Mouse (Mus musculus): ENCODE data around the gene Mgrn1. TPM values are rescaled to one million over a fixed set of nuclear protein-coding genes. Genes with fewer than 3 reads are reported as not detected.

The Mgrn1 gene
- polyA plus RNA-seq, 1 experiment from 2014 or later, result 57.8 TPM

- no peak overlapping the region for H3K4me2 ChIP-seq (replicated peaks; ENCODE audit: low read depth)
- no peak for TF ChIP-seq CTCF (IDR thresholded peaks at IDR 0.05; ENCODE audit: low read depth)
- WGBS, result 85% methylated on average over 10 of the region's 10 CpGs
- peaks cover 2% of the 10 kb centered on the region for H3K4me1 ChIP-seq (replicated peaks; ENCODE audit: control insufficient read depth, insufficient read depth, low read length)
- no peak overlapping the region for H3K4me3 ChIP-seq (ENCODE audit: low read depth, low read length)
- H3K9ac ChIP-seq (ENCODE audit: low read depth, low read length), result no peak overlapping the region
- no peak overlapping the region for H3K27ac ChIP-seq (ENCODE audit: low read depth, low read length)
- peaks cover 69% of the 10 kb centered on the region for H3K36me3 ChIP-seq (ENCODE audit: control insufficient read depth, insufficient read depth)
- ATAC-seq, result no peak
- H3K9me3 ChIP-seq (ENCODE audit: control insufficient read depth), result no peaks in the 10 kb centered on the region
- no peaks in the 10 kb centered on the region for H3K27me3 ChIP-seq (replicated peaks; ENCODE audit: control insufficient read depth, insufficient read depth, low read length)
Observed at GRCm38 (mm10) chr16:4935931-4936703, 50.1 kb downstream of the Mgrn1 start.

DNA sequence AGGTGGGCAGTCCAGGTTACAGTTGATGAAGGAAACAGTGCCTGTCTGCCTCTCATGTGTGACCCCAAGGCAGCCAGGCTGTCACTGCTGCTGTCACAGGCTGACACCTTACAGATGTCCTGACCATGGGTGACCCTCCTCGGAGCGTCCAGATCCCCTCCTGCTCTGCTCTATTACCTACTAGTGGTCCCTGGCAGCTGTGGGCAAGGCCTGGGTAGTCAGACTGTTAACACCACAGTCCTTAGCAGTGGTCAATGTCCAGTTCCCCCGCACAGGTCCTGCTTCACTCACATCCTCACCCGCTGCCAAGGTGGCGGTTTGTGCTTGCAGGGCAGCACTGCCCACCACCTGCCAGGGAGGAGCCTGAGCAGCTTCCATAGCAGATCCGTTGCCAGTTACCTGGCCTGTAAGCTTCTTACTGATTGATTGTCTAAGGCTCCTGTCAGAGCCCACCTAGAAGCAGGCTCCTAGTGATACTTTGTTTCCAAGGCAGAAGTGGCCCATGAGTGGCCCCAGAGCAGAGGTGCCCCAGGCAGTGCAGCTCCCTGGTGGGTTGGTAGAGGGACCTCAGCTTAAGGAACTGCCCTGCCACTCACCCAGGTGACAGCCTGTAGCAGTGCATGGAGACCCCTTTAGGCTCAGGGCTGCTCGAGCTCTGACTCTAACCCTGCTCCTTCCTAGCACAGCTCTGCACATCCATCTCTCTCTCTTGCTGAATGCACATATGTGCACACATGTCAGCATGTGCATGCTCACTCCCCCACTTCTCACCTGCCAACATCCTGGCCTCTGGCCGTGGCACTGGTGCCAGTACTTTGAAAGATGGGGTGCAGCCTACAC lies 51.5 kb downstream of the Mgrn1 start:
- Histone ChIP-seq H3K9me3 (ENCODE audit: control insufficient read depth) (no peaks in the 10 kb centered on the region), H3K4me1 (replicated peaks; ENCODE audit: control insufficient read depth, insufficient read depth, low read length) (peaks cover 2% of the 10 kb centered on the region), H3K27me3 (replicated peaks; ENCODE audit: control insufficient read depth, insufficient read depth, low read length) (no peaks in the 10 kb centered on the region), H3K4me3 (ENCODE audit: low read depth, low read length) (no peak overlapping the region), H3K9ac (ENCODE audit: low read depth, low read length) (no peak overlapping the region), H3K27ac (ENCODE audit: low read depth, low read length) (no peak overlapping the region), H3K4me2 (replicated peaks; ENCODE audit: low read depth) (no peak overlapping the region), H3K36me3 (ENCODE audit: control insufficient read depth, insufficient read depth) (peaks cover 70% of the 10 kb centered on the region)
- no peak for ATAC-seq
- 88% methylated on average over 8 of the region's 8 CpGs for WGBS
- no peak for TF ChIP-seq CTCF (IDR thresholded peaks at IDR 0.05; ENCODE audit: low read depth)

- TF ChIP-seq CTCF (IDR thresholded peaks at IDR 0.05; ENCODE audit: low read depth), result 0 out of 2 replicates have a peak, but pooled peaks have one; percentile 3
- no peaks in the 10 kb centered on the region for H3K9me3 ChIP-seq (ENCODE audit: control insufficient read depth)
- H3K4me1 ChIP-seq (replicated peaks; ENCODE audit: control insufficient read depth, insufficient read depth, low read length), result no peaks in the 10 kb centered on the region; the same call in none of the 2 replicates
- H3K4me2 ChIP-seq (replicated peaks; ENCODE audit: low read depth), result peak within 1 kb of the TSS; percentile 95
- peaks cover 72% of the 10 kb centered on the region for H3K36me3 ChIP-seq (ENCODE audit: control insufficient read depth, insufficient read depth)
- peak within 1 kb of the TSS; percentile 66 for H3K27ac ChIP-seq (ENCODE audit: low read depth, low read length)
- H3K4me3 ChIP-seq (ENCODE audit: low read depth, low read length), result peak within 1 kb of the TSS; percentile 83
- ATAC-seq, result no peak
- peak within 1 kb of the TSS; percentile 83 for H3K9ac ChIP-seq (ENCODE audit: low read depth, low read length)
- H3K27me3 ChIP-seq (replicated peaks; ENCODE audit: control insufficient read depth, insufficient read depth, low read length), result no peaks in the 10 kb centered on the region
- 0% methylated on average over 2 of the region's 2 CpGs for WGBS
Observed at GRCm38 (mm10) chr16:4938461-4938860, 52.4 kb downstream of the Mgrn1 start, which contains the start of gene Nudt16l1. Nudt16l1 (plus strand) TSS chr16:4938761.

- peak; percentile 79 for ATAC-seq
- H3K27me3 ChIP-seq (replicated peaks; ENCODE audit: control insufficient read depth, insufficient read depth, low read length), result no peaks in the 10 kb centered on the region
- H3K4me2 ChIP-seq (replicated peaks; ENCODE audit: low read depth), result peak overlapping the region; percentile 95
- peak overlapping the region; percentile 66 for H3K27ac ChIP-seq (ENCODE audit: low read depth, low read length)
- H3K4me1 ChIP-seq (replicated peaks; ENCODE audit: control insufficient read depth, insufficient read depth, low read length), result no peaks in the 10 kb centered on the region; the same call in none of the 2 replicates
- H3K4me3 ChIP-seq (ENCODE audit: low read depth, low read length), result peak overlapping the region; percentile 83
- peak overlapping the region; percentile 83 for H3K9ac ChIP-seq (ENCODE audit: low read depth, low read length)
- no peaks in the 10 kb centered on the region for H3K9me3 ChIP-seq (ENCODE audit: control insufficient read depth)
- H3K36me3 ChIP-seq (ENCODE audit: control insufficient read depth, insufficient read depth), result peaks cover 72% of the 10 kb centered on the region
- TF ChIP-seq CTCF (IDR thresholded peaks at IDR 0.05; ENCODE audit: low read depth), result no peak
- WGBS, result under 1% methylated on average over 28 of the region's 28 CpGs
Observed at GRCm38 (mm10) chr16:4938989-4939388, 52.9 kb downstream of the Mgrn1 start.

- peak overlapping the region; percentile 83 for H3K9ac ChIP-seq (ENCODE audit: low read depth, low read length)
- H3K4me3 ChIP-seq (ENCODE audit: low read depth, low read length), result peak overlapping the region; percentile 83
- H3K36me3 ChIP-seq (ENCODE audit: control insufficient read depth, insufficient read depth), result peaks cover 68% of the 10 kb centered on the region
- no peaks in the 10 kb centered on the region for H3K9me3 ChIP-seq (ENCODE audit: control insufficient read depth)
- H3K4me1 ChIP-seq (replicated peaks; ENCODE audit: control insufficient read depth, insufficient read depth, low read length), result no peaks in the 10 kb centered on the region; the same call in none of the 2 replicates
- ATAC-seq, result peak; percentile 62
- peak overlapping the region; percentile 66 for H3K27ac ChIP-seq (ENCODE audit: low read depth, low read length)
- under 1% methylated on average over 16 of the region's 16 CpGs for WGBS
- H3K4me2 ChIP-seq (replicated peaks; ENCODE audit: low read depth), result peak overlapping the region; percentile 95
- TF ChIP-seq CTCF (IDR thresholded peaks at IDR 0.05; ENCODE audit: low read depth), result no peak
- H3K27me3 ChIP-seq (replicated peaks; ENCODE audit: control insufficient read depth, insufficient read depth, low read length), result no peaks in the 10 kb centered on the region
Observed at GRCm38 (mm10) chr16:4939412-4939811, 53.4 kb downstream of the Mgrn1 start.

GRCm38 (mm10) chr16:4940311-4940850 lies 54.3 kb downstream of the Mgrn1 start:
- H3K9ac ChIP-seq (ENCODE audit: low read depth, low read length), result no peak overlapping the region
- no peak overlapping the region for H3K4me3 ChIP-seq (ENCODE audit: low read depth, low read length)
- H3K36me3 ChIP-seq (ENCODE audit: control insufficient read depth, insufficient read depth), result peaks cover 67% of the 10 kb centered on the region
- no peak for TF ChIP-seq CTCF (IDR thresholded peaks at IDR 0.05; ENCODE audit: low read depth)
- no peak overlapping the region for H3K4me2 ChIP-seq (replicated peaks; ENCODE audit: low read depth)
- no peak overlapping the region for H3K27ac ChIP-seq (ENCODE audit: low read depth, low read length)
- H3K27me3 ChIP-seq (replicated peaks; ENCODE audit: control insufficient read depth, insufficient read depth, low read length), result no peaks in the 10 kb centered on the region
- ATAC-seq, result no peak
- H3K4me1 ChIP-seq (replicated peaks; ENCODE audit: control insufficient read depth, insufficient read depth, low read length), result no peaks in the 10 kb centered on the region; the same call in none of the 2 replicates
- H3K9me3 ChIP-seq (ENCODE audit: control insufficient read depth), result no peaks in the 10 kb centered on the region
- WGBS, result 88% methylated on average over 10 of the region's 10 CpGs

Data from intestine, postnatal 0 days (tissue).